Mouse (Mus musculus) forelimb bud, embryonic 11.5 days (tissue): ENCODE data around the gene Dcdc2b.

Experiments used
- DNase-seq: peaks from one replicate; pipeline ENCODE4 v3.0.0-alpha.2; 2012; ENCODE audit warnings: low read depth, low spot score

Gene Dcdc2b

GRCm38 (mm10) chr4:129621283-129621841 lies 7.3 kb upstream of the Dcdc2b start:
- no peak for DNase-seq

- DNase-seq: no peak
Measured at GRCm38 (mm10) chr4:129620419-129621282, 6.6 kb upstream of the Dcdc2b start.

GRCm38 (mm10) chr4:129618786-129619691 lies 5.0 kb upstream of the Dcdc2b start, which contains the start of gene Iqcc:
Iqcc (minus strand) TSS chr4:129619099.
- peak; percentile 89 for DNase-seq

- no peak for DNase-seq
Measured at GRCm38 (mm10) chr4:129618031-129618430, 4.0 kb upstream of the Dcdc2b start.

GRCm38 (mm10) chr4:129617121-129617641 lies 3.1 kb upstream of the Dcdc2b start:
- no peak for DNase-seq

GRCm38 (mm10) chr4:129616631-129617030 lies 2.6 kb upstream of the Dcdc2b start:
- DNase-seq: no peak

- no peak for DNase-seq
Measured at GRCm38 (mm10) chr4:129615801-129616290, 1.8 kb upstream of the Dcdc2b start.

GRCm38 (mm10) chr4:129610472-129610871 lies 3.6 kb downstream of the Dcdc2b start:
- no peak for DNase-seq

GRCm38 (mm10) chr4:129610026-129610425 lies 4.0 kb downstream of the Dcdc2b start:
- DNase-seq: no peak

- DNase-seq: no peak
Measured at GRCm38 (mm10) chr4:129609139-129609631, 4.9 kb downstream of the Dcdc2b start.

- DNase-seq: peak; percentile 88
Measured at GRCm38 (mm10) chr4:129608426-129609025, 5.5 kb downstream of the Dcdc2b start.

GRCm38 (mm10) chr4:129600233-129601158 lies 13.6 kb downstream of the Dcdc2b start, which contains the start of the genes Eif3i and Tmem234:
Eif3i (minus strand) TSS chr4:129600648.
Tmem234 (plus strand) TSS chr4:129600668.
- DNase-seq: peak; percentile 81

GRCm38 (mm10) chr4:129588865-129589264 lies 25.2 kb downstream of the Dcdc2b start:
- no peak for DNase-seq

- DNase-seq: no peak
Measured at GRCm38 (mm10) chr4:129586943-129587342, 27.1 kb downstream of the Dcdc2b start.

- no peak for DNase-seq
Measured at GRCm38 (mm10) chr4:129585773-129586172, 28.3 kb downstream of the Dcdc2b start.

GRCm38 (mm10) chr4:129584884-129585608 lies 29.0 kb downstream of the Dcdc2b start:
- DNase-seq: peak; percentile 68

GRCm38 (mm10) chr4:129584370-129584769 lies 29.7 kb downstream of the Dcdc2b start:
- DNase-seq: no peak

GRCm38 (mm10) chr4:129582251-129582650 lies 31.8 kb downstream of the Dcdc2b start:
- no peak for DNase-seq

- DNase-seq: no peak
Measured at GRCm38 (mm10) chr4:129580347-129580746, 33.7 kb downstream of the Dcdc2b start.
